Mouse (Mus musculus): ENCODE data around the gene Adamtsl1. TPM values are rescaled to one million over a fixed set of nuclear protein-coding genes. Genes with fewer than 3 reads are reported as not detected.

Gene Adamtsl1
- total RNA-seq, 2 experiments from 2014 or later: 9.6 to 11.7 TPM

GRCm38 (mm10) chr4:85559753-85560152 is 45.8 kb downstream of the Adamtsl1 start:
- Histone ChIP-seq H3K4me3 (no peak overlapping the region), H3K27ac (no peak overlapping the region)
- no peak for TF ChIP-seq CTCF (conservative IDR thresholded peaks at IDR 0.05)
- DNase-seq (ENCODE audit: low spot score in 2 of 2): no peak

GRCm38 (mm10) chr4:85585426-85585825 is 71.5 kb downstream of the Adamtsl1 start:
- TF ChIP-seq CTCF (conservative IDR thresholded peaks at IDR 0.05): no peak
- no peak overlapping the region for H3K27ac ChIP-seq
- no peak overlapping the region for H3K4me3 ChIP-seq
- DNase-seq (ENCODE audit: low spot score in 2 of 2): no peak

- DNase-seq (ENCODE audit: low spot score in 2 of 2): no peak
- Histone ChIP-seq H3K4me3 (no peak overlapping the region), H3K27ac (no peak overlapping the region)
- no peak for TF ChIP-seq CTCF (conservative IDR thresholded peaks at IDR 0.05)
These were observed 75.0 kb downstream of the Adamtsl1 start for GRCm38 (mm10) chr4:85588928-85589327.

- no peak for TF ChIP-seq CTCF (conservative IDR thresholded peaks at IDR 0.05)
- DNase-seq (ENCODE audit: low spot score in 2 of 2): no peak
These were observed 77.1 kb downstream of the Adamtsl1 start for GRCm38 (mm10) chr4:85591037-85591436.

GRCm38 (mm10) chr4:85594159-85594558 is 80.2 kb downstream of the Adamtsl1 start:
- TF ChIP-seq CTCF (conservative IDR thresholded peaks at IDR 0.05): no peak
- Histone ChIP-seq H3K4me3 (no peak overlapping the region), H3K27ac (no peak overlapping the region)
- no peak for DNase-seq (ENCODE audit: low spot score in 2 of 2)

More at GRCm38 (mm10) chr4:85591037-85591436, 77.1 kb downstream of the Adamtsl1 start:
- no peak overlapping the region for H3K27ac ChIP-seq
- no peak overlapping the region for H3K4me3 ChIP-seq

- no peak for TF ChIP-seq CTCF (conservative IDR thresholded peaks at IDR 0.05)
- DNase-seq (ENCODE audit: low spot score in 2 of 2): no peak
- Histone ChIP-seq H3K4me3 (no peak overlapping the region), H3K27ac (no peak overlapping the region)
These were observed 99.4 kb downstream of the Adamtsl1 start for GRCm38 (mm10) chr4:85613331-85613730.

- TF ChIP-seq CTCF (conservative IDR thresholded peaks at IDR 0.05): no peak
These were observed 104.8 kb downstream of the Adamtsl1 start for GRCm38 (mm10) chr4:85618746-85619145.

GRCm38 (mm10) chr4:85619261-85619660 is 105.3 kb downstream of the Adamtsl1 start:
- no peak for DNase-seq (ENCODE audit: low spot score in 2 of 2)
- no peak for TF ChIP-seq CTCF (conservative IDR thresholded peaks at IDR 0.05)
- H3K4me3 ChIP-seq: no peak overlapping the region
- no peak overlapping the region for H3K27ac ChIP-seq

More at GRCm38 (mm10) chr4:85618746-85619145, 104.8 kb downstream of the Adamtsl1 start:
- no peak for DNase-seq (ENCODE audit: low spot score in 2 of 2)
- Histone ChIP-seq H3K27ac (no peak overlapping the region), H3K4me3 (no peak overlapping the region)

GRCm38 (mm10) chr4:85629381-85629780 is 115.4 kb downstream of the Adamtsl1 start:
- TF ChIP-seq CTCF (conservative IDR thresholded peaks at IDR 0.05): no peak

GRCm38 (mm10) chr4:85669271-85669670 is 155.3 kb downstream of the Adamtsl1 start:
- H3K4me3 ChIP-seq: no peak overlapping the region
- no peak for TF ChIP-seq CTCF (conservative IDR thresholded peaks at IDR 0.05)
- no peak for DNase-seq (ENCODE audit: low spot score in 2 of 2)
- H3K27ac ChIP-seq: no peak overlapping the region

More at GRCm38 (mm10) chr4:85629381-85629780, 115.4 kb downstream of the Adamtsl1 start:
- H3K27ac ChIP-seq: no peak overlapping the region
- DNase-seq (ENCODE audit: low spot score in 2 of 2): no peak
- H3K4me3 ChIP-seq: no peak overlapping the region

- Histone ChIP-seq H3K4me3 (no peak overlapping the region), H3K27ac (no peak overlapping the region)
- TF ChIP-seq CTCF (conservative IDR thresholded peaks at IDR 0.05): no peak
- no peak for DNase-seq (ENCODE audit: low spot score in 2 of 2)
These were observed 155.8 kb downstream of the Adamtsl1 start for GRCm38 (mm10) chr4:85669735-85670134.

- no peak for DNase-seq (ENCODE audit: low spot score in 2 of 2)
- Histone ChIP-seq H3K4me3 (no peak overlapping the region), H3K27ac (no peak overlapping the region)
- TF ChIP-seq CTCF (conservative IDR thresholded peaks at IDR 0.05): no peak
These were observed 158.3 kb downstream of the Adamtsl1 start for GRCm38 (mm10) chr4:85672290-85672689.

- no peak for TF ChIP-seq CTCF (conservative IDR thresholded peaks at IDR 0.05)
- Histone ChIP-seq H3K4me3 (no peak overlapping the region), H3K27ac (no peak overlapping the region)
- DNase-seq (ENCODE audit: low spot score in 2 of 2): no peak
These were observed 163.6 kb downstream of the Adamtsl1 start for GRCm38 (mm10) chr4:85677621-85678020.

GRCm38 (mm10) chr4:85686160-85686559 is 172.2 kb downstream of the Adamtsl1 start:
- no peak for TF ChIP-seq CTCF (conservative IDR thresholded peaks at IDR 0.05)

GRCm38 (mm10) chr4:85695237-85695636 is 181.3 kb downstream of the Adamtsl1 start:
- DNase-seq (ENCODE audit: low spot score in 2 of 2): no peak
- H3K27ac ChIP-seq: no peak overlapping the region
- TF ChIP-seq CTCF (conservative IDR thresholded peaks at IDR 0.05): no peak
- no peak overlapping the region for H3K4me3 ChIP-seq

More at GRCm38 (mm10) chr4:85686160-85686559, 172.2 kb downstream of the Adamtsl1 start:
- H3K27ac ChIP-seq: no peak overlapping the region
- no peak for DNase-seq (ENCODE audit: low spot score in 2 of 2)
- no peak overlapping the region for H3K4me3 ChIP-seq

All from layer of hippocampus, adult 2 months (tissue).